8 mouse cellular contexts compared by ENCODE assay signal in genomic region chr4:99656605-99657429, GRCm38 (mm10). TPM values are rescaled to one million over a fixed set of nuclear protein-coding genes. Genes with fewer than 3 reads are reported as not detected.
DNase-seq lines count a peak whose midpoint lies in the region; ATAC-seq and TF ChIP-seq lines count a peak whose summit lies in the region.

No protein-coding gene starts in this region.

- TF ChIP-seq CTCF in kidney, postnatal 0 days (IDR thresholded peaks at IDR 0.05; ENCODE audit: low read depth): no peak
- TF ChIP-seq CTCF in bone marrow macrophage, adult 2 months (IDR thresholded peaks at IDR 0.05; ENCODE audit: low read depth, low read length): no peak

- TF ChIP-seq POLR2A in bone marrow macrophage, adult 2 months (IDR thresholded peaks at IDR 0.05; ENCODE audit: borderline replicate concordance, low read depth, low read length): no peak

- WGBS in kidney, postnatal 0 days: under 1% methylated on average over 90 of the region's 92 CpGs
- under 1% methylated on average over 83 of the region's 92 CpGs for WGBS in forebrain, embryonic 14.5 days
- under 1% methylated on average over 92 of the region's 92 CpGs for WGBS in intestine, embryonic 16.5 days

- peaks cover 12% of the 10 kb centered on the region; the same call in 1 of the 2 replicates for H3K4me1 ChIP-seq in kidney, postnatal 0 days (replicated peaks; ENCODE audit: insufficient read depth, low read length)
- no peaks in the 10 kb centered on the region for H3K4me1 ChIP-seq in bone marrow macrophage, adult 2 months (ENCODE audit: control insufficient read depth, insufficient read depth, low read length)
- H3K4me1 ChIP-seq in forebrain, embryonic 14.5 days (ENCODE audit: control insufficient read depth, insufficient read depth, low read length): peaks cover 4% of the 10 kb centered on the region; the same call in 1 of the 2 replicates
- peaks cover 16% of the 10 kb centered on the region for H3K4me1 ChIP-seq in intestine, embryonic 16.5 days (ENCODE audit: control insufficient read depth, insufficient read depth, low read length)

- peaks cover 77% of the 10 kb centered on the region for H3K27me3 ChIP-seq in kidney, postnatal 0 days (ENCODE audit: insufficient read depth, low read length)
- peaks cover 83% of the 10 kb centered on the region for H3K27me3 ChIP-seq in forebrain, embryonic 14.5 days (replicated peaks; ENCODE audit: control insufficient read depth, insufficient read depth, low read length)
- H3K27me3 ChIP-seq in intestine, embryonic 16.5 days (replicated peaks; ENCODE audit: control insufficient read depth, insufficient read depth, low read length): peaks cover 74% of the 10 kb centered on the region

- peak overlapping the region; percentile 31 for H3K4me3 ChIP-seq in kidney, postnatal 0 days (replicated peaks; ENCODE audit: low read depth, low read length)
- H3K4me3 ChIP-seq in bone marrow macrophage, adult 2 months (ENCODE audit: insufficient read depth, low read length): peak overlapping the region; percentile 37
- H3K4me3 ChIP-seq in forebrain, embryonic 14.5 days (ENCODE audit: low read depth, low read length): peak overlapping the region; percentile 26
- peak overlapping the region; percentile 44 for H3K4me3 ChIP-seq in intestine, embryonic 16.5 days (ENCODE audit: low read length)

- no peak overlapping the region for H3K9ac ChIP-seq in kidney, postnatal 0 days (ENCODE audit: low read depth, low read length)
- H3K9ac ChIP-seq in forebrain, embryonic 14.5 days (ENCODE audit: low read length): no peak overlapping the region
- H3K9ac ChIP-seq in intestine, embryonic 16.5 days (ENCODE audit: low read depth, low read length): 0 out of 2 replicates have a peak overlapping the region, but pooled peaks have one; percentile 8

- H3K27ac ChIP-seq in kidney, postnatal 0 days: no peak overlapping the region
- H3K27ac ChIP-seq in bone marrow macrophage, adult 2 months (ENCODE audit: insufficient read depth, low read depth, low read length): no peak overlapping the region
- H3K27ac ChIP-seq in forebrain, embryonic 14.5 days (ENCODE audit: low read depth, low read length): no peak overlapping the region
- H3K27ac ChIP-seq in intestine, embryonic 16.5 days (ENCODE audit: low read length): no peak overlapping the region

- no peaks in the 10 kb centered on the region for H3K9me3 ChIP-seq in kidney, postnatal 0 days (replicated peaks; ENCODE audit: low read length)
- H3K9me3 ChIP-seq in forebrain, embryonic 14.5 days (replicated peaks; ENCODE audit: control insufficient read depth, low read length): no peaks in the 10 kb centered on the region
- 0 out of 2 replicates have a peak, but pooled peaks cover 1% of the 10 kb centered on the region for H3K9me3 ChIP-seq in intestine, embryonic 16.5 days (ENCODE audit: control insufficient read depth, low read length)

- peak overlapping the region; percentile 46 for H3K4me2 ChIP-seq in kidney, postnatal 0 days (ENCODE audit: low read length)
- H3K4me2 ChIP-seq in forebrain, embryonic 14.5 days (ENCODE audit: low read length): peak overlapping the region; percentile 41
- H3K4me2 ChIP-seq in intestine, embryonic 16.5 days (ENCODE audit: low read depth, low read length): peak overlapping the region; percentile 52

- no peak for DNase-seq in kidney, postnatal 0 days (ENCODE audit: low spot score)
- no peak for DNase-seq in kidney, postnatal 14 days
- DNase-seq in forebrain, embryonic 14.5 days (ENCODE audit: low spot score): no peak
- DNase-seq in naive thymus-derived CD4-positive, alpha-beta T cell, adult 2 months (ENCODE audit: low read depth): peak; percentile 13
- no peak for DNase-seq in spleen, adult 12 weeks (ENCODE audit: low spot score)
- DNase-seq in right cerebral cortex, postnatal 25 days: no peak

- no peak for ATAC-seq in kidney, postnatal 0 days (replicated peaks; ENCODE audit: low FRiP score, low read depth)
- peak; percentile 53; the same call in 1 of the 2 replicates for ATAC-seq in forebrain, embryonic 14.5 days
- peak; percentile 44; the same call in 1 of the 2 replicates for ATAC-seq in intestine, embryonic 16.5 days

- H3K36me3 ChIP-seq in kidney, postnatal 0 days (ENCODE audit: insufficient read depth, low read length): no peaks in the 10 kb centered on the region
- no peaks in the 10 kb centered on the region for H3K36me3 ChIP-seq in forebrain, embryonic 14.5 days (ENCODE audit: control insufficient read depth, insufficient read depth, low read length)
- no peaks in the 10 kb centered on the region for H3K36me3 ChIP-seq in intestine, embryonic 16.5 days (ENCODE audit: control insufficient read depth, insufficient read depth, low read length)

RNA-seq across cellular contexts. Expression of gene Foxd3, which starts 0.7 kb away (rescaled TPM):
- polyA plus RNA-seq in kidney, postnatal 0 days (2015; fragmentation: Nextera tagmentation; extraction: Ambion mirVana): 0.05 TPM in 2 replicates
- not detected in 2 replicates for polyA plus RNA-seq in bone marrow macrophage, adult 2 months (2012; ENCODE audit: insufficient read depth, insufficient read length, missing spikeins)
- 0.12 TPM in 1 of 2 replicates, not detected in the other for polyA plus RNA-seq in forebrain, embryonic 14.5 days (2014; fragmentation: Nextera tagmentation; extraction: Ambion mirVana)
- 0.40 and 0.50 TPM in 2 replicates for polyA plus RNA-seq in intestine, embryonic 16.5 days (2015; fragmentation: Nextera tagmentation; extraction: Ambion mirVana)

RNA-seq across cellular contexts. Expression of gene Alg6, which starts 58.6 kb away (rescaled TPM):
- 16.1 and 21.3 TPM in 2 replicates for polyA plus RNA-seq in kidney, postnatal 0 days (2015; fragmentation: Nextera tagmentation; extraction: Ambion mirVana)
- polyA plus RNA-seq in bone marrow macrophage, adult 2 months (2012; ENCODE audit: insufficient read depth, insufficient read length, missing spikeins): 12.9 and 13.3 TPM in 2 replicates
- 7.4 and 8.6 TPM in 2 replicates for polyA plus RNA-seq in forebrain, embryonic 14.5 days (2014; fragmentation: Nextera tagmentation; extraction: Ambion mirVana)
- 20.6 and 21.0 TPM in 2 replicates for polyA plus RNA-seq in intestine, embryonic 16.5 days (2015; fragmentation: Nextera tagmentation; extraction: Ambion mirVana)
